Mouse (Mus musculus): Measurements from ENCODE around the gene Acss1. TPM values are rescaled to one million over a fixed set of nuclear protein-coding genes. Genes with fewer than 3 reads are reported as not detected.

The Acss1 gene
- polyA plus RNA-seq, 1 experiment from 2014 or later = 19.8 TPM

- H3K27me3 ChIP-seq = peaks cover 8% of the 10 kb centered on the region; the same call in 1 of the 2 replicates
- H3K9me3 ChIP-seq = no peaks in the 10 kb centered on the region
- H3K9ac ChIP-seq = no peak overlapping the region
- WGBS = 85% methylated on average over 5 of the region's 5 CpGs
- no peak overlapping the region for H3K4me3 ChIP-seq
- peaks cover 17% of the 10 kb centered on the region for H3K4me1 ChIP-seq (replicated peaks)
- no peak for ATAC-seq (ENCODE audit: low FRiP score, low read depth)
- no peaks in the 10 kb centered on the region for H3K36me3 ChIP-seq
- peak overlapping the region; percentile 3; the same call in 1 of the 2 replicates for H3K27ac ChIP-seq (replicated peaks)
- H3K4me2 ChIP-seq = 0 out of 2 replicates have a peak overlapping the region, but pooled peaks have one; percentile 33
Observed at GRCm38 (mm10) chr2:150664152-150664920, 4.0 kb downstream of the Acss1 start.

- Histone ChIP-seq H3K36me3 (no peaks in the 10 kb centered on the region), H3K27ac (replicated peaks) (peak overlapping the region; percentile 35; the same call in 1 of the 2 replicates), H3K4me2 (no peak overlapping the region), H3K9me3 (no peaks in the 10 kb centered on the region), H3K4me3 (no peak overlapping the region), H3K4me1 (replicated peaks) (peaks cover 12% of the 10 kb centered on the region), H3K9ac (no peak overlapping the region), H3K27me3 (peaks cover 4% of the 10 kb centered on the region; the same call in 1 of the 2 replicates)
- 65% methylated on average over 9 of the region's 9 CpGs for WGBS
- no peak for ATAC-seq (ENCODE audit: low FRiP score, low read depth)
Observed at GRCm38 (mm10) chr2:150663255-150663654, 5.0 kb downstream of the Acss1 start.

DNA sequence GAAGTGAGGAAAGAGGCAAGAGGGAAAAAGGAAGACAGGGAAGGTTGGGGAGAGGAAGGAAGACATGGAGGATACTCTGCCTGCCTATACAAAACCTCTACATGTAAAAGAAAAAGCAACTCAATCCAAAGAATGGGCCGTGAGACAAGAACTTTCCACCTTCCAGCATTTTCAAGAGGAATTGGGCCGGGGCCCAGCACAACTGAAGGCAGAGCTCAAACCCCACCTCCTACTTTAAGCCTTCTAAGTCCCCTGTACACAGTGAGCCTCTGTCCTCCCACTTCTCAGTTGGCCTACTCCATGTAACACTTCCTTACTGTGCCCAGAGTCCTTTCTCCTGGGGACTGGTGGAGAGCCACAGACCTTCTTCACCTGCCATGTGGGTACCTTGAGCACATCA lies 6.3 kb downstream of the Acss1 start:
- H3K27ac ChIP-seq (replicated peaks) = no peak overlapping the region
- WGBS = 81% methylated on average over 2 of the region's 2 CpGs
- H3K27me3 ChIP-seq = peaks cover 4% of the 10 kb centered on the region; the same call in 1 of the 2 replicates

GRCm38 (mm10) chr2:150660668-150661451 lies 7.4 kb downstream of the Acss1 start:
- H3K27me3 ChIP-seq = peaks cover 4% of the 10 kb centered on the region; the same call in 1 of the 2 replicates
- WGBS = 84% methylated on average over 5 of the region's 5 CpGs
- no peak overlapping the region for H3K9ac ChIP-seq
- H3K36me3 ChIP-seq = no peaks in the 10 kb centered on the region
- no peaks in the 10 kb centered on the region for H3K4me1 ChIP-seq (replicated peaks)
- ATAC-seq (ENCODE audit: low FRiP score, low read depth) = no peak
- no peak overlapping the region for H3K27ac ChIP-seq (replicated peaks)
- no peaks in the 10 kb centered on the region for H3K9me3 ChIP-seq
- no peak overlapping the region for H3K4me3 ChIP-seq
- H3K4me2 ChIP-seq = no peak overlapping the region

More for the DNA sequence above, 6.3 kb downstream of the Acss1 start:
- no peak for ATAC-seq (ENCODE audit: low FRiP score, low read depth)
- no peak overlapping the region for H3K4me2 ChIP-seq
- no peak overlapping the region for H3K9ac ChIP-seq
- peaks cover 3% of the 10 kb centered on the region for H3K4me1 ChIP-seq (replicated peaks)
- H3K9me3 ChIP-seq = no peaks in the 10 kb centered on the region
- H3K4me3 ChIP-seq = no peak overlapping the region
- H3K36me3 ChIP-seq = no peaks in the 10 kb centered on the region

DNA sequence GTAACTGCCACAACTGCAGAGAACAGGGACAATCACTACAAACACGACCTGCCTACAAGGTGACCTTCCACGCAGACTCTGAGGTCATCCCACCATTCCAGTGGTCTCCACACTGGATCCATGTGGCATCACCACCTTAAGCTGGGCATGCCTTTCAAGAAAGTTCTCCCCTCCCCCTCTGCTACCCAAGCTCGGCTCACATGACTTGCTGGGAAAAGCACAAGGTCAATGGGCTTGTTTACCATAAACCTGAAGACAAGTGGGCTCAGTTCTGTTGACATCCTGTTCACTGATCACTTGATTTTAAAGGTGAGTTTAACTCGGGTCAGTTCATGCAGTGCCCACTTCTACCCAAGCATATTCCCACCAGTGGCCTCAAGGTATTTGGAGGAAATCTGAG lies 8.3 kb downstream of the Acss1 start:
- Histone ChIP-seq H3K27ac (replicated peaks) (no peak overlapping the region), H3K4me2 (no peak overlapping the region), H3K9ac (no peak overlapping the region), H3K4me1 (replicated peaks) (no peaks in the 10 kb centered on the region), H3K9me3 (no peaks in the 10 kb centered on the region), H3K27me3 (no peaks in the 10 kb centered on the region), H3K36me3 (no peaks in the 10 kb centered on the region), H3K4me3 (no peak overlapping the region)
- ATAC-seq (ENCODE audit: low FRiP score, low read depth) = no peak
- 73% methylated on average over 4 of the region's 4 CpGs for WGBS

- ATAC-seq (ENCODE audit: low FRiP score, low read depth) = peak; percentile 81
- Histone ChIP-seq H3K4me1 (replicated peaks) (no peaks in the 10 kb centered on the region), H3K36me3 (no peaks in the 10 kb centered on the region), H3K27ac (replicated peaks) (peak overlapping the region; percentile 55), H3K4me3 (no peak overlapping the region), H3K4me2 (no peak overlapping the region), H3K9ac (no peak overlapping the region), H3K27me3 (no peaks in the 10 kb centered on the region), H3K9me3 (no peaks in the 10 kb centered on the region)
- WGBS = 22% methylated on average over 8 of the region's 8 CpGs
Observed at GRCm38 (mm10) chr2:150656975-150657768, 11.1 kb downstream of the Acss1 start.

GRCm38 (mm10) chr2:150656112-150656511 lies 12.2 kb downstream of the Acss1 start:
- H3K27ac ChIP-seq (replicated peaks) = no peak overlapping the region; the same call in 1 of the 2 replicates
- H3K27me3 ChIP-seq = no peaks in the 10 kb centered on the region
- no peak overlapping the region for H3K9ac ChIP-seq
- no peaks in the 10 kb centered on the region for H3K4me1 ChIP-seq (replicated peaks)
- no peak for ATAC-seq (ENCODE audit: low FRiP score, low read depth)
- no peaks in the 10 kb centered on the region for H3K9me3 ChIP-seq
- WGBS = 90% methylated on average over 3 of the region's 3 CpGs
- H3K4me2 ChIP-seq = no peak overlapping the region
- no peak overlapping the region for H3K4me3 ChIP-seq
- no peaks in the 10 kb centered on the region for H3K36me3 ChIP-seq

DNA sequence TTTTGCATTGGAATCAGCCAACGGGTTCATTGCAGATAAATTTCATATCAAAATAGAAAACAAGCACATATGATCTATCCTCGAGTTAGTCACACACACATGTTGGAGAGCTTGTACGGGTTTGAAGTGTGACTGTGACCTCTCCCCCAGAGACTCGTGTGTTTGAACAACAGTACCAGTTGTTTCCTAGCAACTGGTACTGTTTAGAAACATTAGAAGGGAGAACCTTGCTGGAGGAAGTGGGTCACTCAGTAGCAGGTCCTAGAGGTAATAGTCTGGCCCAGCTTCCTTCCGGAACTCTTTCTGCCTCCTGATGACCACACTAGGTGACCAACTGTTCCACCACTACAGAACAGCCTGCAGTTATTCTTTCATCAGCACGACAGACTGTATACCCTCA lies 13.0 kb downstream of the Acss1 start:
- no peaks in the 10 kb centered on the region for H3K27me3 ChIP-seq
- no peak for ATAC-seq (ENCODE audit: low FRiP score, low read depth)
- H3K4me2 ChIP-seq = no peak overlapping the region
- no peak overlapping the region for H3K9ac ChIP-seq
- H3K4me1 ChIP-seq (replicated peaks) = peaks cover 5% of the 10 kb centered on the region; the same call in 1 of the 2 replicates
- 76% methylated on average over 6 of the region's 6 CpGs for WGBS
- H3K4me3 ChIP-seq = no peak overlapping the region
- no peak overlapping the region for H3K27ac ChIP-seq (replicated peaks)
- H3K9me3 ChIP-seq = no peaks in the 10 kb centered on the region
- no peaks in the 10 kb centered on the region for H3K36me3 ChIP-seq

DNA sequence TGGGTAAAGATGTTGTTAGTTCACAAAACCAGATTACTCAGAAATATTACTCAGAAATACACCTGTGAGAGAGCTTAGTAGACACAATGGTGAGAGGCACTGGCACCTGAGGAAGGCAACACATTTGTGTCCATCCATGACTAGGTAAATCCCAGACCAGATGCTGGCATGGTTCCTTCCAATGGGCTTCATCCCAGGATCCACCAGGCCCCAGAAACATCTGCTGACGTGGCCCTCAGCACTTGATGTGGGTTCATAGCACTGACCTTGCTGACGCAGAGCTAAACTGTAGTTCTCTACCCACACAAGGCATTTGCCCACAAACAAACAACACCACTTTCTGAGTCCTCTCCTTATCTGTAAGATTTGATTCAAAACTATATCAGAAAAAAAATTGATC lies 13.5 kb downstream of the Acss1 start:
- WGBS = 94% methylated on average over 2 of the region's 2 CpGs
- Histone ChIP-seq H3K9ac (no peak overlapping the region), H3K4me3 (no peak overlapping the region), H3K27me3 (no peaks in the 10 kb centered on the region), H3K4me1 (replicated peaks) (peaks cover 9% of the 10 kb centered on the region; the same call in 1 of the 2 replicates), H3K4me2 (no peak overlapping the region), H3K36me3 (no peaks in the 10 kb centered on the region), H3K27ac (replicated peaks) (no peak overlapping the region), H3K9me3 (no peaks in the 10 kb centered on the region)
- no peak for ATAC-seq (ENCODE audit: low FRiP score, low read depth)

DNA sequence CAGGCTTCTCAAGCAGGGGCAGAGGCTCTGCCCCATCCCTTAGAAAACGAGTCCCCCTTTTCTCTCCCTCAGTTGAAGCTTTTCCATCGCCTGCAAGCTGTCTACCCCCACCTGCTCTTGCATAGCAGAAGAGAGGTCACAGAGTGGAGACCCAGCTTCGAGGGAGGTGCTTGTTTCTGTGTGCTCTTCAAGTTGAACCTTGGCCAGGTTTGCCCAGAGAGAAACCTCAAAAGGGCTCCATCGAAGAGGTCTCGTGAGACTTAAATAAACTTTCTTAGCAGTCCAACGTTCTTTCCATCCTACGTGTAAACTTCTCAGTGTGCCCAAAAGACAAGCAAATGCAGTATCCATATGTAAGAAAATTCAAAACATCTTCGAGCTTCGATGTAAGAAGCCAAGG lies 16.9 kb downstream of the Acss1 start:
- Histone ChIP-seq H3K4me3 (no peak overlapping the region), H3K9me3 (no peaks in the 10 kb centered on the region), H3K27me3 (no peaks in the 10 kb centered on the region), H3K36me3 (no peaks in the 10 kb centered on the region), H3K4me1 (replicated peaks) (peaks cover 21% of the 10 kb centered on the region), H3K27ac (replicated peaks) (no peak overlapping the region), H3K4me2 (no peak overlapping the region), H3K9ac (no peak overlapping the region)
- WGBS = 57% methylated on average over 9 of the region's 9 CpGs
- no peak for ATAC-seq (ENCODE audit: low FRiP score, low read depth)

GRCm38 (mm10) chr2:150650511-150651074 lies 17.7 kb downstream of the Acss1 start:
- H3K27me3 ChIP-seq = no peaks in the 10 kb centered on the region
- no peak overlapping the region for H3K4me2 ChIP-seq
- H3K27ac ChIP-seq (replicated peaks) = no peak overlapping the region
- WGBS = 3% methylated on average over 7 of the region's 7 CpGs
- peaks cover 21% of the 10 kb centered on the region for H3K4me1 ChIP-seq (replicated peaks)
- 0 out of 2 replicates have a peak, but pooled peaks have one; percentile 39 for ATAC-seq (ENCODE audit: low FRiP score, low read depth)
- no peaks in the 10 kb centered on the region for H3K9me3 ChIP-seq
- no peak overlapping the region for H3K4me3 ChIP-seq
- H3K9ac ChIP-seq = no peak overlapping the region
- no peaks in the 10 kb centered on the region for H3K36me3 ChIP-seq

Measured in hindbrain, embryonic 15.5 days (tissue).